Mouse (Mus musculus): Measurements from ENCODE around the gene Fkbp9. TPM values are rescaled to one million over a fixed set of nuclear protein-coding genes. Genes with fewer than 3 reads are reported as not detected.
"Not testable (repeated sequence)": the region's sequence is repeated elsewhere in the genome, so short reads cannot be mapped to it uniquely, and the experiment has no call there.

Gene Fkbp9
- total RNA-seq, 2 experiments from 2014 or later, result 48.1 to 54.0 TPM

DNA sequence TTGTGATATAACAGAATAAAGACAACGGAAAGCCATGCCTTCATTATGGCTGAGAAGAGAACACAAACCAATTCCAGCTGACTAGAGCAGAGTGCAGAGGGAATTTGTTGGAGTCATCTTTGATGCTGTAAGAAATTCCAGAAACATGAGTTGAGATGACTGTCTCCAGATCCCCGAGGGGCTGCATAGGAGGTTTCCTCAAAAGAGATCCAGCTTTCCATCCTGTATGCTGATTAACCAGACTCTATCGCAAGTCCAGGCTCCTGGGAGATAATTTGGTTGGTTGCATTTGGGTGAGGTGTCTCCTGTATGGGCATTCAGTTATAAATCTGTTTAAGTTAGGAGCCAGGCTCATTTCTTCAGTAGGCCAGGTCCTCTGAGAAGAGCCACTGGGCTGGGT lies 5.8 kb downstream of the Fkbp9 start:
- DNase-seq, result no peak

DNA sequence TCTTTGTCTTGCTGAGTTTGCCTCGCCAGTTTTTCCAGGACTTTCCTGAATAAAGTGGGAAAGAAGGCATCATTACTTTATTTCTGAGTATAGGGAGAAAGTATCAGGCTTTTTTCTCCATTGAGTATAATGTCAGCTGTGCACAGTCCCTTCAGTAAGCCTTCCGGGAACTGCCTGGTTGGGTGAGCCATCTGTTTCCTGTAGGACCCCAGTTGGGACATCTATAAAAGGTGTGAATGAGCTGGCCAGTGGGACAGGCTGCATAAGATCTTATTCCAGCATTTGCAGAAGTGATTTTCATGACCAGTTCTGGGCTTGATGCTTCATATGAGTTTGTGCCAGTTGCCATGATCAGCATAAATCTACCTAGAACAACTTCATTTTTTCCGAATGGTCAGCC lies 11.4 kb downstream of the Fkbp9 start:
- no peak for DNase-seq

DNA sequence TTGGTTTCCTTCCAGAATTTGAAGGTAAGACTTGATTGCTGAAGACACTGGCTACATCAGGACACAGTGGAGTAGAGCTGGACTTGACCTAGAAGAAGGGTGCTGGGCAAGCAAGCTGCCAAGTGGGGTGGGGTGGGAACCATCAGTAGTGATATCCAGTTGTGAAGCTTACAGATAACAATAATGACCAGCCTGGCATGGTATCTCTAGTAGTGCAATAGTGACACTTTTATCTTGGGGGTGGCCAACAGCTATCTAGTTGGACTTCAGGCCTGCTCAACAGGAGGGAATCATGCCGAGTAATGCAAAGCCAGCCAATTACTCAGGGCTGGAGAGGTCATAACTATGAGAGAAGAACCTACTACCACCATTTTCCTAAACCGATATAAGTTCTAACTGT lies 12.5 kb downstream of the Fkbp9 start:
- DNase-seq, result no peak

DNA sequence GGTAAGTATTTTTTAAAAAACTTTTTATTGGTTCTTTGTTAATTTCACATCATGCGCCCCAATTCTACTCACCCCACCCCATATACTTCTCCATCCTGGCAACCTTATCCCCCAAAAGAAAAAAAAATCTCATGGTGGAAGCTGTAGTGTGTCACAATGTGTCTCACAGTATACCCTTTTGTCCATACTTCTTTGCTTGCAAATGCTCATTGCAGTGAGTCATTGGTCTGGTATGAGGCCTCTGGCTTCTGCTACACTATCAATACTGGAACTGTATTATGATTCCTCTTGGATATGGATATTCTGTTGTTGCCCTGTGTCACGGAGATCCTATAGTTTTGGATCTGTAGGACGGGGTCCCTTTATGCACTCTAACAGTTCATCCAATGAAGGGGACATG lies 17.1 kb downstream of the Fkbp9 start:
- no peak for DNase-seq

DNA sequence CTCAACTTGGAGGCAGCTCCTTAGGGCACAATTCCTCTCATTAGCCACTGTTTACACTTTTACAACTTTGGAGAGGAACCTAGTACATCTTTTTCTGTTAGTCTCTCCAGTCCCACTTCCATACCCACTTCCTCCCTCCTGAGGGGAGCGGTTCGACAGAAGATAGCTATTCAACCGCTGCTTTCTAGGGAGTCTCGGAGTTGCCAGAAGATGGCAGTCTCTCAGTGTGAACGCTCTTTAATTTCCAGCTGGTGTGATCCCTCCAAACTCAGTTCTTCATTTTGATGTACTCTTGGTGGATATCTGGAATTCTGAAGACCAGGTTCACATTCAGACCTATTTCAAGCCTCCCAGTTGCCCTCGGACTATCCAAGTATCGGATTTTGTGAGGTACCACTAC lies 18.5 kb downstream of the Fkbp9 start:
- DNase-seq, result no peak

DNA sequence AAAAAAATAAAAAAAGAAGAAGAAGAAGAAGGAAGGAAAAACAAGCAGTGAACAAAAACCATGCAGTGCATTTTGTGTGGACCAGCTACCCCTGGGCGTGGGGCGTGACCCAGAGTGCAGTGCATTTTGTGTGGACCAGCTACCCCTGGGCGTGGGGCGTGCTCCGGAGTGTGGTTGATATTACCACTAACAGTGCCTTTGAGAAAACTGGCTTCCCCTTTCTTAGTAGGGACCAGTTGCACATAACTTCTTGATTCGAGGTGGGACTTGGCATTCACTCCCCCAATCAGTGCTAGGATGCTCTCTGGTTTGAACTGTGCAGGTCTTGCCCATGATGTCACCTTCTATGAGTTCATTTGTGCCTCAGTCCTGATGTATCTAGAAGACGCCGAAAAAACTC lies 22.9 kb downstream of the Fkbp9 start:
- no peak for DNase-seq

DNA sequence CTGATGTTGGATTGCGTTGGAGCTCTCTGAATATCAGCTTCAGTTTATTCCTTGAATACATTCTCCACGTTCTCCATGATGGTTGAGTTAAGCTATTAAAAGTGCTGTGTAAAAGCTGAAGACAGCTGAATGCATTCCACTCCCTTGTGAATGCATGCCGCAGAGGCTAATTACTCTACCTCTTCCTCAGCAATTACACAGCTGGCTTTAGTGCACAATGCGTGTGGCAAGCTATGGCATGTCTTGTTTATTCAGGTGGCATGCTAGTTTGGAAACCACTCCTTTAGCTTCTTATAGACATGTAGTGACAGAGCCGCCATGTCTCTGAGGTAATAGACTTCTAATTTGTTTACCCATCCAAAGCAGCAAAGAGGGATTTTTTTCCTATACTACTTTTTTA lies 24.9 kb downstream of the Fkbp9 start:
- DNase-seq, result no peak

DNA sequence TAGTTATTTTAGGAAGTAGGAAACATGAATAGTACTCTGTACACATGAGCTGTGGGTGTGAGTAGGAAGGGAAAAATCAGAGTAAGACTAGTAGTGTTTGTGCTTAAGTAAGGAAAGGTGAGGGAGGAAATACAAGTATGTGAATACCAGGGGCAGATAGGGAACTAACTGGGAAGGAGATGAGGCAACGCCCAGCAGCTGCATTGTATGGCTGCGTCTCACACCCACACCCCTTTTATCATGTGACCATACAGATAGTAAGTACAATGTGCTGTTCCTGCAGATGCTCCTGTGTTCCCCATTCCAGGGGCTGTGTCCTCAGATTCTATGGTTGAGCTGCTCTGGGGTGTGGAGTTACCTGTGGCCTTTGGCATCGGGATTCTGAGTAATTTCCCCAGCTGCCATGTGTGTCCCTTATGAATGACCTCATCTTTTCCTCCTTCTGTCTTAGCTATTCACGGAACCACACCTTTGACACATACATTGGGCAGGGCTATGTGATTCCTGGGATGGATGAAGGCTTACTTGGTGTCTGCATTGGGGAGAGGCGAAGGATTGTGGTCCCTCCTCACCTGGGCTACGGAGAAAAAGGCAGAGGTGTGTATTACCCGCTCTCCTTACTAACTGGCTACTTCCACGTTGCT lies 28.5 kb downstream of the Fkbp9 start:
- no peak for DNase-seq

DNA sequence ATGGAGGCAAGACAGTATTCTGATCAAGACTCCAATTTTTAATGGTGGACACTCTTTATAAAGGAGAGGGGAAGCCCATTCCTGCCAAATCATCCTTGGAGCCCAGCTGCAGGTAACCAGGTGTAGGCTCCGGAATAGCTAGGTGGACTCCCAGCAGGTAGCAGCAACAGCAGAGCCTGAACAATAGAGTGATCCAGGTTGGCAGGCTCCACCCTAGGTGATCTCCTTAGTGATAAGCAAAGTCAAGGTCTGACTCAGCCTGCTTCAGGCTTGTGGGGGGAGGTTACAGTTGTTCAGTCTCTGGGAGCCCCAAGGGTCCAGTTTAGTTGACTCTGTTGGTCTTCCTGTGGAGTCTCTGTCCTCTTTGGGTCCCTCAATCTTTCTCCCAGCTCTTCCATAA lies 35.0 kb downstream of the Fkbp9 start:
- not testable (repeated sequence) for DNase-seq

DNA sequence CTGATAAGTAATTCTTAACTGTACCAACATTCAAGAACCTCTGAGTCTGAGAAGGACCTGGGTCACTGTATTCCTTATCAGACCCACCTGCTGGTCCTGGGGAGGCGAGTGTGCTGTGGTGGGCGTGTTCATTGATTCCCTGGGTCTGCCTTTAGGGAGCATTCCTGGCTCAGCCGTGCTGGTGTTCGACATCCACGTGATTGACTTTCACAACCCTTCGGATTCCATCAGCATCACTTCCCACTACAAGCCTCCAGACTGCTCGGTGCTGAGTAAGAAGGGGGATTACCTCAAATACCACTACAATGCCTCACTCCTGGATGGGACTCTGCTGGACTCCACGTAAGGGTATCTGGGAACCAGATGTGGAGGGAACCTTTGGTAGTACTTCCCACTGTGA lies 36.7 kb downstream of the Fkbp9 start:
- no peak for DNase-seq

DNA sequence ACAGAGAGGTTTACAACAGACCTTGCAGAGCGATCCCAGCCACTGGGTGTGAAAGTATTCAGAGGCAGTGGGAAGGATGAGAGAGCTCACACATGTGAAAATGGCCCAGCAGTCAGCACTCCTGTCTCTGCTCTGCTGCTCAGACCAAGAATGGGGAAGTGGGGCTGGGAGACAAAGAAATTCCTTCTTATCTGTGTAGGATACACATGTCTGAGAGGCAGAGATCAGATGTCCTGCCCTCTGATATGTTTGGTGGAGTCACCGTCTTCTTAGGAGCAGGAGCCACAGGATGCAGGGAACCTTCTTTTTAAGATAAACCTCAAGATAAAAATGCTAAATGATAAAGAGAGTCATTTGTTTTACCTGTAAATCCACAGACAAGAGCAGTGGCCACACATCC lies 38.2 kb downstream of the Fkbp9 start:
- no peak for DNase-seq

DNA sequence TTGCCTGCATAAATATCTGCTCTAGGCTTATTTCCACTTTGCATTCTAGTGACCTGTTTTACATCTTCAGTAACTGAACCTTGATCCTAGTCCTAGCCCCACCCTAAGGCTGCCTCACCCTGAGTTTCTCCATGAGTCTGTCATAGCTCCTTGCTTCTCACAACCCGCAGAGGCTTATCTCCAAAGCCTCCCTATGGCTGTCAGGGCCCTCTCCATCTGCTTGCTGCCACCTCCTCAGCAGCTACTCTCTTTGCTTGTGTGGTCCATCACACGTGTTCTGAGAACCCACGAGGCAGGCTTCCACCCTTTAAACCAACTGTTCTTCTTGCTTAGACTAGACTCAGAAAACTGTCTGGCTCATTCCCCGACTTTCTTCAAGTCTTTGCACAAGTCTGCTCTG lies 45.0 kb downstream of the Fkbp9 start:
- DNase-seq, result no peak

DNA sequence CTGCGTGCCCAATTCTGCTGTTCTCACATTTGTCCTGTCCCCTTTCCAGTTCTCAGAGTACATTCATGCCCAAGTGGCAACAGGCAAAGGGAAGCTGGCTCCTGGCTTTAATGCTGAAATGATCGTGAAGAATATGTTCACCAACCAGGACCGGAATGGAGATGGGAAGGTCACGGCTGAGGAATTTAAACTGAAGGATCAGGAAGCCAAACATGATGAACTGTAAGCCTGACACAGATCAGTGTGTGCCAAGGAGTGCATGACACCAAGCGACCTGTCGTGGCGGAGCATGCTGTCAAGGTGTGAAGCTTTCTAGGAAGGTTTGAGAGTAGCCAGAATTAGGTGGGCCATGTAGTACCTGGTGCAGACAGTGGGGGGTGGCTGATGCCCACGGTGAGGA lies 46.1 kb downstream of the Fkbp9 start:
- no peak for DNase-seq

DNA sequence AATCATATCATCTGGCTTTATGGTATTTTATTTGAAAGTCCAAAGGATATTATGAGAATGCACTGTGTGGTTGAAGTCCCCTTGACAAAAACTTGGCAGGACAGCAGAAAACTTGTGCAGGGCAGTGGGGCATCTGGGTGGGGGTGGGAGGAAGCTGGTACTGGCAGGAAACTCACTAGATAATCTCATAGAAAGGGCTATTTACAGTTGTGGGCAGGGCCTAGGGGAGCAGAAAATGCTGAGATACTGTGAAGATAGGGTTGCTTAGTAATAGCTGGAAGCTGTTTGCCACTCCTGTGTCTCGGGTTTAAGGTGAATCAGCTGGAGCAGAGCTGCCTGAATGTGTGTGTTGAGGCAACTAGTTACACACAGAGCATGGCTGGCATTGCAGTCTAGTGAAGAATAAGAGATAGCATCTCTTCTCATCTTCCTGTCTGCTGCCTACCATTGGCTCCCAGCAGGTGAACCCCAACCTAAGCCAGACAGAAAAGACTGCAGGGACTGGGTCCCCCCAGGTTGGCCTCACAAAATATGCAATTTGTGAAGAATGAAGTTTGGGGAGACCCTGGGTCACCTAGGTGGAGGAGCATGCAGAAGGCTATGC lies 47.6 kb downstream of the Fkbp9 start:
- no peak for DNase-seq

DNA sequence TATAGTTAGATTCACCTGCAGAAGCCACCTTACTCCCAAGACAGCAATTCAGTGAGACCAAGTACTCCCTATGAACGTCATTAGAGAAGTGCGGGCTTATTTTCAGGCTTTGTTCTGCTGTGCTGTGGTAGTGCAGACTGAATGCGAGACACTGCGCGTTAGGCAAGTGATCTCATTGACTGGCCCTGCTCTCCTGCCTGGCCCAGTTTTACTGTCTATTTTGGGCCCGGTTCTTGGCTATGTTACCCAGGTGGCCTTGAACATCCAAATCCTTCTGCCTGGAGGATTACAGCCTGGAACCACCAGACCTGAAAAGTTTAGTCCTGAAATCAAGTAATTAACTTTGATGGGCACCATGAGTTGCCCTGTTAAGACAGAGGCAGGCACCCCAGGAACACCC lies 56.7 kb downstream of the Fkbp9 start:
- peak; percentile 50 for DNase-seq

DNA sequence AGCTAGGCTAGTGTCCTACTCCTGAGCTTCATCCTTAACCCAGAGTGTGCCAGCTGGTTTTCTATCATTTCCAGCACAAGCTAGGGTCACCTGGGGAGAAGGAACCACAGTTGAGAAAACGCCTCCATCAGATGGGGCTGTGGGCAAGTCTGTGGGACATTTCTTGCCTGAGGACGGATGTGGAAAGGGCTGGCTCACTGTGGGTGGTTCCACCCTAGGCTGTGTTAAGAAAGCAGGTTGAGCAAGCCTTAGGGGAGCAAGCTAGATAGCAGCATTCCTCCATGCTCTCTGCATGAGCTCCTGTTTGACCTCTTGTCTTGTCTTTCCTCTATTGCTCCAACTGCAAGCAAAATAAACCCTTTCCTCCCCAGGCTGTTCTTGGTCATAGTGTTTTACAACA lies 58.9 kb downstream of the Fkbp9 start:
- no peak for DNase-seq

DNA sequence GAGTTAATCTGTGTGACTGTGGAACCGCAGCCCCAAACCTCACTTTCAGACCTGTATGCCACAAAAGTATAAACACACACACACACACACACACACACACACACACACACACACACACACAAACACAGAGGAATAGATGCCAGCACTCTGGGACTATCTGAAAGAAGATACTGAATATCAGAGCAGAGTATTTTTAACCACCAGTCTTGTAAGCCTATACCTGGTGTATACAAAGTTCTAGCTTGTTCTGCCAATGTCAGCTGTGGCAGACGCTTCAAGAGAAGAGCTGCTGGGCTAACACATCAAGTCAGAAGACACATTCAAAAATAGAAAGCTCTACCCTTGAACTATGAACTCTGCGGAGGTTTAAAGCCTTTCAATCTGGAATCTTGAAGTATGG lies 67.7 kb downstream of the Fkbp9 start:
- DNase-seq, result peak; percentile 57

DNA sequence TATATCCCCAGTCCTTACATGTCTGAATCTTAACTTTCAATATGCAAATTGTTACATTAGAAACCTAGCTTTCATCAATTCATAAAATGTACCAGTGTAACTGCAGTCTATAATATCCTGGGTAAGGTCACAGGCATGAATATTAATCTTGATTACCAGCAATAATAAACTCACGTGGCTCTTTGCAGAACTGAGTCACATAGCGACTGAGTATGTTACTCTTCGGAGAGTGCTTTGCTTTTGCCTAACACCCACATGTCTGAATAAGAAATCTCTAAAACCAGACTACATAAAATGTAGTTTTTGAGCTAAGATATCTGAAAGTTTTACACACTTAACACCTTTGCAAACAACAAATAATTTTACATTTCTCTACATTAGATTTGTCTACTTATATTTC lies 69.5 kb downstream of the Fkbp9 start:
- no peak for DNase-seq

DNA sequence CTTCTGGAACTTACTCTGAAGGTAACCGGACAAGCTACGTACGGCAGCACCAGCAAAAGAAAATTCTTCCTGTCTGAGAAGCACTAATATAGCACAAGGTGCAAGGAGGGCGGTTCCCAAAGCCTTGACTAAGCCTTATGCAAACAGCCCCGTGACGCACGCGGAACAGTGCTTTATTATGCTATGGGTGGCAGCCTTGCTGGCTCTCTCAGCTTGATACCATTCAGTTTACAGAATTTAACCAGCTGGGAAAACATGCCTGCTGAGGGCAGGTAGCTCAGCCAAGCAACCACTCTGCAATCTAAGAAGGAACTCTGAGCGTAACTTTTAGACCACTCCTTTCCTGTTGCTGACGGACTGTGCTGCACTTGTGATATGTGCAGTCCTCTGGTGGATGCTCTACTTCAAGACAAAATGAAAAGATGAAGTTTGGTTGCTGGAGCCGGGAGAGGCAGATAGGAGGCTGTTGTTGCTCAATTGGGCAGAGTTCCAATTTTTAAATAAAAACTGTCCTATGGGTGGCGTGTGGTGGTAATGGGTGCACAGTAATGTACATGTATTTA lies 70.0 kb downstream of the Fkbp9 start:
- DNase-seq, result peak; percentile 52

DNA sequence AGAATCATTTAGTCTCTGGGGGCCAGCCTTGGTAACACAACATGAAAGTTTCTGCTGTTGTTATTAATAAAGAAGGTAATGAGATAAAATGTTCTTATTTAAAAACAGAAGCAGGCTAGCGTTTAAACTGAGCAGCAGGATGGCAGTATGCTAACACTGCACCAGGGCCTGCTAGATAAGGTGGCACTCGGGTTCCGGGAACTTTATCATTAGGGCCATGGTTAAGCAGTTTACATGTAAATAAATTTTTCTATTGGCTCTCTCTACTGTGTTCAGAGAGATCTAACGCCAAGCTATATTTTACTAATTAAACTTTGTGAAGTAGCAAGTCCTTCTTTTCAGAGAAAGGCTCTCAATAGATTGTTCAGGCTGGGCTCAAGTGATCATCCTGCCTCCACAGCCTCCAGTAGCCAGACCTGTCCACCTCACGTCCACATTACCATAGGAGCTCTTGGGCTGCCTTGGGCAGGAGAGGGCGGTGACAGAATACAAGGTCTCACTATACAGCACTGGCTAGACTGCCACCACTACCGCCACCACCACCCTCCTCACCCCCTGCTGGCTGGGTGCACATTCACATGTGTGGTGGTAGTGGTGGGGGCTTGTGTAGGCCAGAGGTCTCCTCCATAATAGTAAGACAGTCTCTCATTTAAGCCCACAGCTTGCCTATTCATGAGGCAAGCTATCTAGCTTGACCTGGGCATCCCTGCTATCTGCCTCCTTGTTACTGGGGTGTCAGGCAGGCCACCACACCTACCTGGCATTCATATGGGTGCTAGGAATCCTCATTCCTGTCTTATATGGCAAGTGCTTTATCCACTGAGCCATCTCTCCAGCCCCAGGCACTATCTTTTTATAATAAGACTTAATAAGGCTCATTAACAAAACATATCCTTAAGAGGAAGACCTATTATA lies 71.0 kb downstream of the Fkbp9 start:
- DNase-seq, result no peak

DNA sequence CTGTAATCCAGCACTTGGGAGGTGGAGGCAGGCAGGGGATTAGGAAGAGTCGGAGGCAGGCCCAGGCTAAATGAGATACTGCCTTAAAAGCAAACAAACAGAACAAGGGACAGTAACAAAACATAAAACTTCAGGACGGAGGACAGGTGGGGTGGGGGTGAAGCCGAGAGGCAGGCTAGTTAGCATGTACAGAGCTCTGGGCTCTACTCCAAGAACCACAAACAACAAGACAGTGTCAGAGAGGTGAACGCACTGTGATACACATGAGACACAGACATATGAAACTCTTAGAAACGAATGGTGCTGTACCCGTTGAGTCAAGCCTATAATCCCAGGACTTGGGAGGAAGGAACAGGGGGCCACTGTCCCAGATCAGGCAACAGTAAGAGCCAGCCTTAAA lies 72.0 kb downstream of the Fkbp9 start:
- no peak for DNase-seq

DNA sequence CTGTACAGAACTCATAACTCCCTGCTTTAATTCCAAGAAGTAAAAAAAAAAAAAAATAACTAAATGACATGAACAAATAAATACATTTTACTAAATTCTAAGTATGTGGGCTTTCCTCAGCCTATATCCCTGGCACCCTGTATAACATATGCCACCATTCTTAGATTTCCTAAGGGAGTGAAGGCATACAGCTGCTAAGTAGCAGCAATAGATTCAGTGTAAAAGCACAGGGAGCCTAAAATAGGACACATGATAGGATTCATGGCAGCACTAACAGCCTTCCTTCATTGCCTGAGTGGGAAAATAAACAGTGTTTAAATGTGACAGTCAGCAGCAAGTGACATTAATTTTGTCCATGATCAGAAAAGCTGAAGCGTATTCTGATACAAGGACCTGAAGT lies 72.5 kb downstream of the Fkbp9 start:
- DNase-seq, result no peak

DNA sequence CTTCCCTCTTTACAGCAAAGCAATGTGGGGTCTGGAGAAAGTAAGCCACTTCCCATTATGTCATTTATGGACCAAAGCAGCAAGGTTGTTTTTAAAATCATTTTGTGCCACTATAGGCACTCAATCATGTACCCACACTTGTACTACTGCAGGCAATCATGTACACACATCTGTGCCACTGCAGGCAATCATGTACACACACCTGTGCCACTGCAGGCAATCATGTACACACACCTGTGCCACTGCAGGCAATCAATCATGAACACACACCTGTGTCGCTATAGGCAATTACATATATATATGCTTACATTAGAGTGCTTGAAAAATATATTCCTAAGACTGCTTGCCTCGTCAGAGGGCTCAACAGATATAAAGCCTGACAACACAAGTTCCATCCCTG lies 73.1 kb downstream of the Fkbp9 start:
- no peak for DNase-seq

Measured in gastrocnemius, postnatal 25 days (tissue).